Mouse (Mus musculus) megakaryocyte, embryonic 14.5 days (primary cell): ENCODE measurements at regions not wholly inside any gene's neighbourhood (a gene's known extent, or its start where the extent isn't known, plus 50 kb on each side); places are given as distances from the start of the nearest gene placed in this dataset.
A peak's percentile ranks its signal among the peaks of the same experiment; 100 is the strongest.

Experiments used
- H3K27me3 ChIP-seq: replicated peaks from 2 replicates; pipeline ENCODE3; 2012; ENCODE audit warnings: inconsistent platforms
- H3K36me3 ChIP-seq: replicated peaks from 2 replicates; pipeline ENCODE3; 2012; ENCODE audit warnings: low read length, inconsistent platforms, mixed read lengths
- H3K4me1 ChIP-seq: 2 replicates; pipeline ENCODE4 v1.6.1; 2012; ENCODE audit warnings: inconsistent platforms
- H3K4me3 ChIP-seq: replicated peaks from 2 replicates; pipeline ENCODE3; 2012; ENCODE audit warnings: moderate library complexity, mild to moderate bottlenecking, inconsistent platforms
- H3K9me3 ChIP-seq: 2 replicates; pipeline ENCODE4 v1.6.1; 2012; ENCODE audit warnings: inconsistent platforms
- FLI1 ChIP-seq: IDR thresholded peaks from 2 replicates; pipeline ENCODE4 v1.6.1; 2012; ENCODE audit warnings: low read length, inconsistent platforms, mixed read lengths
- GATA1 ChIP-seq: IDR thresholded peaks from 3 replicates; pipeline ENCODE4 v1.6.1; 2012; ENCODE audit warnings: mixed read lengths, low read length, inconsistent platforms, borderline replicate concordance

DNA sequence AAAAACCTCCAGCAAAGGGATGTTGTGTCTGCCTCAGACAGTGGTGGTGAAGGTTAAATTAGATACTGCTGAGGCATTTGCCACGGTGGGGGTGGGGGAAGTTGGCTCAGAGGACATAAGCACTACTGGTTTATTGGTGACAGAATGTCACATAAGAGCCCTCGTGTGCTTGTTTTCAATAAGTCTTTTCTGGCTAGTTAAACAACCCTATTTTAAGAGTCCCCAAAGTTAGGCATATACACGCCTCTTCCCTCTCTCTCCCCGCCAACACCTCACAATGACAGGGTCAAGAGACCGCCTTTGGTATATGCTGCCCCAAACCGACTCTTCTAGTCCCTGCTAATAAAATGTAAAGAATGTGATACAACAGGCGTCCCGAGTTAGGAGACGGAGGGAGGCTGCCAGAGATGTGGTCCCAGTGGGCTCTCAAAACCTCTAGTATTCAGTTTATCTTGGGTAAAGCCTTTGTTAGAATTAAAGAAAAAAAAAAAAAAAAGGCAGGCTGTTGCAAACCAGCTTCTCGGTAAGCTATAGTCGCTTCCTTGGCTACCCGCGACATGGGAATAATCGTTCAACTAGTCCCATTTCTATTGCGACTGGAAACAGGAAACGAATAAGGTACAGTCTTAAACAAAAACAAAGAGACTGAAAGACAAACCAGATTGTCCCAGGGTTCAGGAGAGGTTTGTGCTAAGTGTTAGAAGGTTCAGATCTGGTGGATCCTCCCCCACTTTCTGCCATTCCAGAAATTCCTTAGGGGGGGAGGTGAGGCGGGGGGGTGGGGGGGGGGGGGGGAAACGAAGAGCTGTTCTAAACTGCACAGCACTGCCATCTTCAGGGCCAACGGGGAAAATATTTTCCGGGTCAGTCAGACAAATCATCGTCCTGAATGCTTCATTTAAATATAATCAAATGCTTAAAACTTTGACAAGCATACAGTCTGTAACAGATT is 176.5 kb upstream of the Tank start:
- Histone ChIP-seq H3K4me3 (peak overlapping the region; percentile 89), H3K27me3 (peaks cover 7% of the 10 kb centered on the region), H3K36me3 (no peaks in the 10 kb centered on the region), H3K4me1 (peaks cover 19% of the 10 kb centered on the region), H3K9me3 (no peaks in the 10 kb centered on the region)
- TF ChIP-seq FLI1, result no peak
- no peak for TF ChIP-seq GATA1

DNA sequence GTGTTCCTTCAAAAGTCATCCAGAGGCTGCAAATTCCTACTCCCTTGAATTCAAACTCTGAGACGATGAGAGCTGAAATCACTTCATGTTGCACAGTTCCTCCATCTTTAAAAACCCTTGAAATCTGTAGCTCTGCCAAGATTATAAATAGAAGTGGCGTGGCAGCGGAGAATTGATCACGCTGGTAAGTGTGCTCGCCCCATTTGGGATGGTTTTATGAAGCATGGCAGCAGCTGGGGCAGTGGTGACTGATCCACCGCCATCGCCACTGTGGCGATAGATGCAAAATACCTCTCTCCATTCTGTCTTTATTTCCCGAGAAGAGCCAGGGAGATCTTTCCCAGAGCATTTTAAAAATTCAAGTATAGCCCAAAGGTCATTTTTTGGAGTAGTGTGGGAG is 179.8 kb upstream of the Tank start:
- H3K36me3 ChIP-seq, result no peaks in the 10 kb centered on the region
- no peak overlapping the region for H3K4me3 ChIP-seq
- H3K9me3 ChIP-seq, result no peaks in the 10 kb centered on the region
- TF ChIP-seq FLI1 (no peak), GATA1 (no peak)
- peaks cover 19% of the 10 kb centered on the region for H3K4me1 ChIP-seq
- peaks cover 1% of the 10 kb centered on the region for H3K27me3 ChIP-seq

DNA sequence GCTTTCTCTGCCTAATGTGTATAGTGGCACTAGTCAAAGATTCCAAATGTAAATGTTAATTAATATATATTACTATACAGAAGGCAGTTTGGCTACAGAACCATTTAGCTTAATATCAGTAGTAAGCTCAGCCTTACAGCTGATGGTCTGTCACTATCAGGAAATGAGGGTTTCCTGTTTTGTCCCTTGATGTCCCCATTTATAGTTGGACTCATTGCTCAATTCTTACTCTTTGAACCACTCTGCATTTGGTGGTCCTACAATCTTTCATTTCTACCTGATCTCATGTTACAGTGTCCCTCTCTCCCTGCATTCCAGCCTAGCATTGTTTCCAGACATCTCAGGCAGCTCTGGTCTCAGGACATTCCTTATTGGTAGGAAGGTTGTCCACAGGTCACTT is 188.8 kb upstream of the Tank start:
- Histone ChIP-seq H3K4me3 (no peak overlapping the region), H3K36me3 (no peaks in the 10 kb centered on the region), H3K9me3 (no peaks in the 10 kb centered on the region), H3K27me3 (no peaks in the 10 kb centered on the region), H3K4me1 (peaks cover 55% of the 10 kb centered on the region)
- no peak for TF ChIP-seq GATA1
- no peak for TF ChIP-seq FLI1

DNA sequence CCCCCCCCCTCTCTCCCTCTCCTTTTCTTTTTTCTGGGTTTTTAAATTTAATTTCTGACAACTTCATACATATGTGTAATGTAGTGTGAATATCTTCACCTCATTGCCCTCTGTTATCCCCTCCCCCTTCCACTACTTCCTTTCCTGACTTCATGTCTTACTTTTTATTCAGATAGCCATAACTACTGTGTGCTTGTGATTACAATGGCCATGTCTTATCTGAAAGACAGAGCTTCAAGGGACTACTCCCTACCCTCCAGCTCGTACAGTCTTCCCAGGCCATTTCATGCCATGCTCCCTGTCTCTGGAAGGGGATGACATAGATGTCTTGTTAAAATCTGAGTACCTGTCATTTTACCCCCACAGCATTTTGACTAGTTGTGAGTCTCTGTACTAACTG is 189.2 kb upstream of the Tank start:
- TF ChIP-seq GATA1 (no peak), FLI1 (no peak)
- peaks cover 55% of the 10 kb centered on the region for H3K4me1 ChIP-seq
- peaks cover 2% of the 10 kb centered on the region for H3K27me3 ChIP-seq
- peak overlapping the region; percentile 3 for H3K4me3 ChIP-seq
- no peaks in the 10 kb centered on the region for H3K9me3 ChIP-seq
- no peaks in the 10 kb centered on the region for H3K36me3 ChIP-seq

DNA sequence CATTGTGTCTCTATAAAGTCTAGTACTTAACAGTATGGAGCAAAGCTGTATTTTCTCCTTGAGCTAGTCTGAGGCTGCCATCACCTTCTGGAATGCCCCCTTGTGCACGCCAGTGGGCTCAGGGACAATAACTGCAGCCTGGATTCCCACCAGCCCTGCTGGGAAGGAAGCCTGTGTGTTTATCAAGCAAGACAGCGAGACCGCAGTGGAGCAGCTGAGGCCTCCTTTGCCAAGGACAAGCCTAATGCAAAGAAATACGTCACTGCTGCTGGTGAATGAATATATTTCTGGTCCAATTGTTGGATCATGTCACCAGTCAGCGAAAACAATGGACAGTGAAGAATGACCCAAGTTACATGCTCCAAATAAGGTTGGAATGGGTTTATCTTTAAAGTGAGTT is 190.8 kb upstream of the Tank start:
- Histone ChIP-seq H3K27me3 (peaks cover 2% of the 10 kb centered on the region), H3K36me3 (no peaks in the 10 kb centered on the region), H3K9me3 (no peaks in the 10 kb centered on the region), H3K4me3 (no peak overlapping the region), H3K4me1 (peaks cover 52% of the 10 kb centered on the region)
- TF ChIP-seq GATA1 (no peak), FLI1 (no peak)

DNA sequence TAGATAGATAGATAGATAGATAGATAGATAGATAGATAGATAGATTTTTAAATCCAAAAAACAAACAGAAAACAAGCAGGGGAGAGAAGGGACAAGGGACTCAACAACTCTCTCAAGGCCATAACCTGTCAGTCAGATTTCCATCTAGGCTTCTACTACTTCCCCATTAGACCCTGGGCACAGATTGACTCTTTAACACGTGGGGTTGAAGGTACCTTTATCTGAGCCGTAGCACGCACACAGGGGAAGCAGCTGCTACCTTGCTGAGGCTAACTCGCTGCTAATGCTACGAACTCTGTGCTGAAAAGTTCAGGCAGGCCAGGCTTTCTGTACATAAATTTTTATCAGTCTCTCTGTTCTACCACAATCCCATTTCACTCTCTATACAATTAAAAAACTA is 191.4 kb upstream of the Tank start:
- H3K9me3 ChIP-seq, result no peaks in the 10 kb centered on the region

DNA sequence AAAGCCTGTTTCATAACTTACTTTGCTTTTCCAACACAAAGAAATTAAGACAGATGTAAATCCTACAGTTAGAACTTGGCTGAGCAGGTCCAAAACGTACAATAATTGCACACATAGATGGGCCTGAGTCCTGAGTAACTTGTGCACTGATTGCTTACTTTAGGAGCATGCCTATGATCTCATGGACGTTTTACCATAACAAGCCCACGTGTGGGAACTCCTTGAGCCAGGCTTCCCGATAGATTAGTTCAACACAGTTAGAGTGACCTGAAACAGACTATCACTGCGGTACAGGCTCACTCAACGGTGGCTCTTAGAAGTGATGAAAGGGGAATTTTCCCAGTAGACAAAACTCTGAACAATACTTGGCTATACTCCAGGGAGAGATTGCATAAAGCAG is 193.9 kb upstream of the Tank start:
- Histone ChIP-seq H3K4me1 (peaks cover 31% of the 10 kb centered on the region), H3K4me3 (no peak overlapping the region), H3K36me3 (no peaks in the 10 kb centered on the region), H3K9me3 (no peaks in the 10 kb centered on the region), H3K27me3 (peaks cover 7% of the 10 kb centered on the region)
- TF ChIP-seq GATA1 (no peak), FLI1 (no peak)

More for the DNA sequence above, 191.4 kb upstream of the Tank start:
- no peaks in the 10 kb centered on the region for H3K36me3 ChIP-seq
- H3K4me1 ChIP-seq, result peaks cover 47% of the 10 kb centered on the region
- H3K27me3 ChIP-seq, result peaks cover 2% of the 10 kb centered on the region
- TF ChIP-seq FLI1 (no peak), GATA1 (no peak)
- no peak overlapping the region for H3K4me3 ChIP-seq

DNA sequence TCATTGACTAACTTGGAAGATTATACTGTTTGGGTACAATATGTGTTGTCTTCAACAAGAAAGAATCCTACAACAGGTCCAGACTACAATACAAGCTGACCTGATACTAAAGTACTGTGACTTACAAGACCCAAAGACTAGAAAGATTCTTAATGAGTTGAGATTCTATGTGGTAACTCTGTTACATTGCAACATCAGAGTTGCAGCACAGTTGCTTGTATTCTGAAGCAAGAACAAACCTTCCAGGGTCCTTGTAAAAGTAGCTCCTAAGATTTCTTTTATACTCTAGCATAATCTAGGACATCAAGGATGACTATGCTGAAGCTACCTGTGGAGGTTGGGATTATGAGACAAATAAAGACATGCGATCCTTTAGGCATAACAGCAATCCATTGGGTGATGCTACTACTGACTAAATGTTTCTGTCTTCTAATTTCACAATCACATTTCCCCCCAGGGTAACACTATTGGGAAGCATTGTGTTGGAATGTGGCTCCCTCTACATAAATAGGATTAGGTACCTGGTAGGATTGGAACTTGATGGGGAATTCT is 194.6 kb upstream of the Tank start:
- H3K36me3 ChIP-seq, result no peaks in the 10 kb centered on the region
- no peaks in the 10 kb centered on the region for H3K9me3 ChIP-seq
- no peak for TF ChIP-seq GATA1
- H3K4me1 ChIP-seq, result peaks cover 30% of the 10 kb centered on the region
- no peak overlapping the region for H3K4me3 ChIP-seq
- H3K27me3 ChIP-seq, result peaks cover 7% of the 10 kb centered on the region

DNA sequence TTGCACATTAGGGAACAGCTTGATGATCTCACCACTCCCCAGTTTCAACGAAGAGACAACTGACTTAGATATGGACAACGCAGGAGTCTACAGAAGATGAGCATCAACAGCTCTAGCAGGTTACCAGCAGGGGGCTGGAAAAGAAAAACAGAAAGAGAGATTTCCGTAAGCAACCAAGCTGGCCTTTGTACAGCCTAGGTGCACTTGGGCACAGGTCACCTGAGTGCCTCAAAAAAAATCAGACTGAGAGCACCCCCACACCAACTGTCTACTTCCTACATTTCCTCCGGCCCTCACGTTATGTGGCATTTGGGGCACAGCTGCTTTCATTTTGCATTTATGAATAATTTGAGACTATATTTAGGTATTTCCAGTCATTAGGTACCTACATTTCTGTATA is 199.3 kb upstream of the Tank start:
- no peaks in the 10 kb centered on the region for H3K9me3 ChIP-seq
- TF ChIP-seq FLI1, result no peak
- no peak for TF ChIP-seq GATA1

DNA sequence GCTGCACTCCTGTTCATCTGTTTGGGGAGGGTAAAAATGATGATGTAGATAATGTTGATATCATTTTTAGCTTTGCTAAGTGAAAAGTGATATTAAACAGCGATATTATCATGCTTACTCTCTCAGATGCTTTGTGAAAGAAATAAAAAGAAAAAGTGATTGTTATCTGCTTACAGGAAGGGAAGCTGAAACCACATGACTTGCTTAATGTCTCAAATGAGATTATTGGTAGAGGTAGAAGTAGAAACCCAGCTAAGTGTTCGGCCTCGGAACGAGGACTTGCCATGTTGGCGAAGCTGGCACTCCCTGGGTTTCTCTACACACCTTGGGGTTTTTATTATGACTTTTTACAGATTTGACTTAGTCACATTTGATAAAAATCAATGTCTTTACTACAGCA is 200.1 kb upstream of the Tank start:
- H3K9me3 ChIP-seq, result no peaks in the 10 kb centered on the region
- H3K36me3 ChIP-seq, result no peaks in the 10 kb centered on the region
- H3K4me3 ChIP-seq, result no peak overlapping the region
- TF ChIP-seq GATA1 (no peak), FLI1 (no peak)
- H3K27me3 ChIP-seq, result peaks cover 5% of the 10 kb centered on the region
- H3K4me1 ChIP-seq, result 0 out of 2 replicates have a peak, but pooled peaks cover 4% of the 10 kb centered on the region

More for the DNA sequence above, 199.3 kb upstream of the Tank start:
- H3K27me3 ChIP-seq, result peaks cover 5% of the 10 kb centered on the region
- no peaks in the 10 kb centered on the region for H3K36me3 ChIP-seq
- no peak overlapping the region for H3K4me3 ChIP-seq
- H3K4me1 ChIP-seq, result 0 out of 2 replicates have a peak, but pooled peaks cover 3% of the 10 kb centered on the region

DNA sequence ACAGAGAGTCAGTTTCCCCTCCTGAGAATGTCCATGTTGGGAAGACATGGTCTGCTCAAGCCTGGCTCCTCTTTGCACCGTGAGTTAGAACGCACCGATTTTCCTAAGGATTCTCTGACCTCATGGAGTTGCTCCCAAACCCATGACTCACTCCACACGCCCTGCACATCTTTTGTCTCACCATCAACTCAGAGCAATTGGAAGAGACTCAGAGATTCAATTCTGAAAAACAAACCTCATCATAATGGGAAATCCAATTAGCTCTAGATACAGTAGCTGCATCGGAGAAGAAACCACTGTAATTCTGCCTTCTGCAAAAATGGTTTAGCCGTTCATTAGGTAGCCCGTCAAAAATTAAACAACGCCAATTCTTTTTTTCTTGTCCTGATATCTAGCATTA is 200.6 kb upstream of the Tank start:
- TF ChIP-seq GATA1 (no peak), FLI1 (no peak)
- Histone ChIP-seq H3K9me3 (no peaks in the 10 kb centered on the region), H3K27me3 (peaks cover 5% of the 10 kb centered on the region)

More for the DNA sequence above, 200.6 kb upstream of the Tank start:
- Histone ChIP-seq H3K4me3 (no peak overlapping the region), H3K36me3 (no peaks in the 10 kb centered on the region), H3K4me1 (0 out of 2 replicates have a peak, but pooled peaks cover 6% of the 10 kb centered on the region)
